Mouse (Mus musculus): Measurements from ENCODE around the gene Mmab.

Mmab gene

GRCm38 (mm10) chr5:114443566-114444367, at the start of gene Mmab, which contains the start of gene Mvk:
Gene Mmab (minus strand): TSS chr5:114444060.
Gene Mvk (plus strand): TSS chr5:114444269.
- peak; percentile 99 for DNase-seq (ENCODE audit: low spot score)

- no peak for DNase-seq (ENCODE audit: low spot score)
Measured at GRCm38 (mm10) chr5:114490241-114490640, 46.4 kb upstream of the Mmab start.

GRCm38 (mm10) chr5:114489570-114489969, 45.7 kb upstream of the Mmab start:
- DNase-seq (ENCODE audit: low spot score), result no peak

GRCm38 (mm10) chr5:114485685-114486084, 41.8 kb upstream of the Mmab start:
- DNase-seq (ENCODE audit: low spot score), result no peak

GRCm38 (mm10) chr5:114482587-114483011, 38.7 kb upstream of the Mmab start:
- DNase-seq (ENCODE audit: low spot score), result no peak

GRCm38 (mm10) chr5:114478267-114478666, 34.4 kb upstream of the Mmab start:
- no peak for DNase-seq (ENCODE audit: low spot score)

GRCm38 (mm10) chr5:114474741-114475491, 31.1 kb upstream of the Mmab start:
- no peak for DNase-seq (ENCODE audit: low spot score)

- no peak for DNase-seq (ENCODE audit: low spot score)
Measured at GRCm38 (mm10) chr5:114470359-114470758, 26.5 kb upstream of the Mmab start.

- no peak for DNase-seq (ENCODE audit: low spot score)
Measured at GRCm38 (mm10) chr5:114468007-114468406, 24.1 kb upstream of the Mmab start.

- DNase-seq (ENCODE audit: low spot score), result peak; percentile 18
Measured at GRCm38 (mm10) chr5:114467430-114467829, 23.6 kb upstream of the Mmab start.

- no peak for DNase-seq (ENCODE audit: low spot score)
Measured at GRCm38 (mm10) chr5:114467019-114467418, 23.2 kb upstream of the Mmab start.

GRCm38 (mm10) chr5:114465641-114466040, 21.8 kb upstream of the Mmab start:
- DNase-seq (ENCODE audit: low spot score), result no peak

GRCm38 (mm10) chr5:114464561-114464960, 20.7 kb upstream of the Mmab start:
- DNase-seq (ENCODE audit: low spot score), result no peak

GRCm38 (mm10) chr5:114462067-114463040, 18.5 kb upstream of the Mmab start:
- no peak for DNase-seq (ENCODE audit: low spot score)

GRCm38 (mm10) chr5:114461238-114461637, 17.4 kb upstream of the Mmab start:
- peak; percentile 80 for DNase-seq (ENCODE audit: low spot score)

- no peak for DNase-seq (ENCODE audit: low spot score)
Measured at GRCm38 (mm10) chr5:114456995-114457605, 13.2 kb upstream of the Mmab start.

- DNase-seq (ENCODE audit: low spot score), result no peak
Measured at GRCm38 (mm10) chr5:114456287-114456686, 12.4 kb upstream of the Mmab start.

GRCm38 (mm10) chr5:114449011-114449410, 5.2 kb upstream of the Mmab start:
- no peak for DNase-seq (ENCODE audit: low spot score)

- DNase-seq (ENCODE audit: low spot score), result no peak
Measured at GRCm38 (mm10) chr5:114444368-114444692, 470 bp upstream of the Mmab start.

GRCm38 (mm10) chr5:114435588-114435987, 8.3 kb downstream of the Mmab start:
- no peak for DNase-seq (ENCODE audit: low spot score)

GRCm38 (mm10) chr5:114434359-114434758, 9.5 kb downstream of the Mmab start:
- DNase-seq (ENCODE audit: low spot score), result no peak

- DNase-seq (ENCODE audit: low spot score), result no peak
Measured at GRCm38 (mm10) chr5:114429781-114430180, 14.1 kb downstream of the Mmab start.

Measured in lung, postnatal 25 days (tissue).